Mouse (Mus musculus) frontal cortex, postnatal 10 days (tissue): Measurements from ENCODE around the gene Ephb2.
A peak's percentile ranks its signal among the peaks of the same experiment; 100 is the strongest.

Experiments used
- DNase-seq, 2 experiments: peaks; one replicate each; pipeline ENCODE4 v3.0.0; 2022; ENCODE audit warnings: low spot score in 2 of 2, mixed read lengths in 1 of 2

Ephb2 gene

DNA sequence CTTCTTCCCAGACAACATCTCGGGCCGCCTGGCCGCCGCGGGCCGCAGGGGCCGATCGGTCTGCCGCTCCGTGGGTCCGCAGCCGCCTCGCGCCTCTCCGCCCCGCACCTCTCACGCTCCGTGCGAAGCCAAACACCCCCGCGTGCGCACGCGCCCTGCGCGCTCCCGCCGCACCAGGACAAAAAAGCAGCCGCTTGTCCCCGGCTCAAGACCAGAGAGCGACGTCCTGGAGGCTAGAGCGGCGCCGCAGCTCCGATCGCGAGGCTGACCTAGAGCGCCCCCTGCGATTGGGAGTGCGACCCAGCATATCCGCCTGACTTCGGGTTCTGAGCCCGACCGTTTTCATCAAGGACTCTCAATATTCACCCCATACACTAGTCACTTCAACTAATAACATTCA lies 233.2 kb downstream of the Ephb2 start, which contains the start of gene Kdm1a:
Kdm1a (minus strand) TSS at position 156 of the 400 bp plus-strand sequence.
- peak; percentile 86 to 94 for DNase-seq

DNA sequence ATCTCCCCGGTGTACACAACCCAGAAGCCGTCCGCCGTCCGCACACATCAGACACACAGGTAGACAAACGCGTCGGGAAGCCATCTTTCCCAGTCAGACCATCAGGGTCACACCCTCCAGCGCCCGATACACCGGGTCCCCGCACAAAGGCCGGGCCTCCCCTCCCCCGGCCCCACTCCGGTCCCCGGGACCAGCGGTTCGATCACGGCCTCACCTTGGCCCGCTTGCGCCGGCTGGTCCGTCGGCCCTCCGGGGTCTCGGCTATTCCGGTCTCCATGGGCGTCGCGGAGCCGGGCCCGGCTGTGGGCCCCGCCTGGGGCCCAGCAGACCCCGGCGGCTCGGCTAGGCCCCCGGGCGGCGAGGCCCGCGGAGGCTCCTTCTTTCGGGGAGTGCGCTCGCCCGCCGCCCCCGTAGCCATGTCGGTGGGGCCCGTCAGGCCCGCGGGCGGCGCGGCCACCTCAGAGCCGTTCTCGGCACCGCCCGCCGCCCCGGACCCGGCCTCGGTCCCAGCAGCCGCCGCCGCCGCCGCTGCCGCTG lies 233.7 kb downstream of the Ephb2 start:
- DNase-seq = peak in 1 of 2 experiments; percentile 44

DNA sequence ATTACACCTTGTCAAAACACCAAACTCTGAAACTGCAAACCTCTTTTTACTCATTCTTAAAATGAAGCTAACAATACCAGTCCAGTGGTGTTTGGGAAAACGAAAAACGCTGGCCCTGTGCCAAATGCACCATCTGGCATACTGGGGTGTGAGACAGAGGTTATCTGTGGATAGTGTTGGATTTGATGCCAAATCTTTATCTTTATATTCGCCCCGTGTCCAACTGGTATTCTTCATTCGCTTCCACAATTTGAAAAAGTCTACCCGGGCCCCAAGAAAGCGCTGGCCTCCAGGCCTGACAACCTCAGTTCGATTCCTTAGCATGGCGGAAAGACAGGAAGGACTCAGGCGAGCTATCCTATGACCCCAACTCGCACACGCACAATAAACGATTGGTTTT lies 234.3 kb downstream of the Ephb2 start:
- peak in 1 of 2 experiments; percentile 61 for DNase-seq

DNA sequence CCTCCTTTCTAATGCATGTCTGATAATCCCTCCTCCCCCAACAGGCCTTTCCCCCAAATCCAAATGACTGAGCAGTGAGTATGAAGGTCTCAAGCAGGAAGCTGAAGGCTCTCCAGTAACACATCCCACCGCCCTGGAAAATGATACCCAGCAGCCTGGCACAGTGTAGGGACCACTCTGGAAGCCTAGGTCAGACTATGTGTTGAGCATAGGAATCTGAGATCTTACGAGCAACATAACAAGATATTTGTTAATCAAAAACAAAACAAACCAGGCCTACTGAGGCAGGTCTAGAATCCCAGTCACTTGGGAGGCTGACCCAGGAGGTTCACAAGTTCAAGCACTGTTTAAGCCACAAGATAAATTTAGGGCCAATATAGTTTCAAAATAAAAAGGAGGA lies 235.3 kb downstream of the Ephb2 start:
- DNase-seq = no peak

DNA sequence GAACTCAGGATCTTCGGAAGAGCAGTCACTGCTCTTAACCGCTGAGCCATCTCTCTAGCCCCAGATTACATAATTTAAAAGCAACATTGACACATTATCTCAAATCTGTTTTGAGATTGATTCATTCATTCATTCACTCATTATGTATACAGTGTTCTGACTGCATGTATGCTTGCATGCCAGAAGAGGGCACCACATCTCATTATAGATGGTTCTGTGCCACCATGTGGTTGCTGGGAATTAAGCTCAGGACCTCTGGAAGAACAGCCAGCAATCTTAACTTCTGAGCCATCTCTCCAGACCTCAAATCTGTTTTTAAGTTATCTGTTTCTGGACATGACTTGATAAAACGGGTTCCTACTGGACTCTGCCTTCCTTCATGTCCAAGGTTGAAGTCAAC lies 235.9 kb downstream of the Ephb2 start:
- no peak for DNase-seq

DNA sequence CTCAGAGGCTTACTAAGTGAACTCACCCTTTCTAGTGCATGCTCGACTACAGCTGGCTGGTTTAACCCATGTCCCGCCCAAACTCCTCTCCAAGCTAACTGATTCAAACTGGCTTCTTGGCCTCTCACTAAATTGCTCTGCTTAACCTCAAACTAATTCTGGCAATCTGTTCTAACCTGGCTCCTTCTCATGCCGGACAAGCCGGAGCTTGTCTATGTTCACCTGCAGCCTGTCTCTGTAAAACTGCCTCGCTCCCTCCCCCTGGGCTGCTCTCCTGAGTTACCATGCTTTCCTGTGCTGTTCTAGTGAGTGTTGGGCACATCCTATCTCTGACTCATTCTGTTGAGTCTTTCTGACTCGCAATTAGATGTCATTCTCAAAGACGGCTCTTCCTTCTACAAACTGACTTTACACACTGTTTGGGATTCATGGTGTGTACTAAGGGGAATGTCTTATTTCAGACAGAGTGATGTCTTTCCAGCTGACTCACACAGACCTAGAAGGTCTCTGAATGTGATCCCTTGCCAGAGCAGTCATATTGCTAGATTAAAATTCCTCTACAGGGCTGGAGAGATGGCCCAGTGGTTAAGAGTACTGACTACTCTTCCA lies 237.4 kb downstream of the Ephb2 start:
- no peak for DNase-seq
